In genomic region chr2:61283829-61284601, GRCm38 (mm10) we compare ENCODE assay signal across 12 mouse cellular contexts.
DNase-seq lines count a peak whose midpoint lies in the region; ATAC-seq and TF ChIP-seq lines count a peak whose summit lies in the region.
"Had no signal": no experiment of that assay in that cellular context is flagged by ENCODE, and none has a peak within 500 bp of the region (broad histone marks: within the 10 kb centered on the region; RNA-seq: fewer than 3 reads in every experiment).

No protein-coding gene starts in this region.

- no peaks in the 10 kb centered on the region for H3K9me3 ChIP-seq in intestine, embryonic 14.5 days (ENCODE audit: control insufficient read depth, low read length)
- no peaks in the 10 kb centered on the region for H3K9me3 ChIP-seq in intestine, embryonic 15.5 days
- H3K9me3 ChIP-seq in midbrain, embryonic 16.5 days (replicated peaks; ENCODE audit: control insufficient read depth, low read length, poor library complexity, severe bottlenecking) = no peaks in the 10 kb centered on the region
- H3K9me3 ChIP-seq in midbrain, embryonic 10.5 days (replicated peaks) = no peaks in the 10 kb centered on the region
- no peaks in the 10 kb centered on the region for H3K9me3 ChIP-seq in forebrain, embryonic 15.5 days
- no peaks in the 10 kb centered on the region for H3K9me3 ChIP-seq in limb, embryonic 14.5 days (ENCODE audit: control insufficient read depth, low read length)
- H3K9me3 ChIP-seq: heart, embryonic 13.5 days had no signal

- peaks cover 7% of the 10 kb centered on the region for H3K4me1 ChIP-seq in intestine, embryonic 14.5 days (replicated peaks; ENCODE audit: control insufficient read depth, insufficient read depth, low read length)
- H3K4me1 ChIP-seq in intestine, embryonic 15.5 days (replicated peaks) = no peaks in the 10 kb centered on the region
- H3K4me1 ChIP-seq in midbrain, embryonic 16.5 days (ENCODE audit: control insufficient read depth, insufficient read depth, low read length) = no peaks in the 10 kb centered on the region
- no peaks in the 10 kb centered on the region for H3K4me1 ChIP-seq in midbrain, embryonic 10.5 days
- H3K4me1 ChIP-seq in forebrain, embryonic 15.5 days = peaks cover 15% of the 10 kb centered on the region
- peaks cover 12% of the 10 kb centered on the region for H3K4me1 ChIP-seq in limb, embryonic 14.5 days (ENCODE audit: control insufficient read depth, insufficient read depth, low read length)

- no peak for TF ChIP-seq POLR2A in limb, embryonic 14.5 days (IDR thresholded peaks at IDR 0.05; ENCODE audit: borderline replicate concordance, extremely low read depth, insufficient read depth, insufficient read length)

- no peak overlapping the region for H3K27ac ChIP-seq in intestine, embryonic 14.5 days (ENCODE audit: low read depth)
- no peak overlapping the region for H3K27ac ChIP-seq in intestine, embryonic 15.5 days
- no peak overlapping the region for H3K27ac ChIP-seq in midbrain, embryonic 16.5 days (ENCODE audit: low read length)
- no peak overlapping the region for H3K27ac ChIP-seq in midbrain, embryonic 10.5 days (replicated peaks)
- peak overlapping the region; percentile 32 for H3K27ac ChIP-seq in forebrain, embryonic 15.5 days (replicated peaks)
- H3K27ac ChIP-seq in limb, embryonic 14.5 days (replicated peaks; ENCODE audit: low read depth, low read length) = no peak overlapping the region
- H3K27ac ChIP-seq: heart, embryonic 13.5 days; macrophage had no signal

- H3K4me2 ChIP-seq in intestine, embryonic 14.5 days (ENCODE audit: low read length) = 0 out of 2 replicates have a peak overlapping the region, but pooled peaks have one; percentile 23
- H3K4me2 ChIP-seq in intestine, embryonic 15.5 days (replicated peaks) = no peak overlapping the region
- peak overlapping the region; percentile 4; the same call in 1 of the 2 replicates for H3K4me2 ChIP-seq in midbrain, embryonic 16.5 days (ENCODE audit: low read length)
- H3K4me2 ChIP-seq in forebrain, embryonic 15.5 days (replicated peaks) = peak overlapping the region; percentile 38
- H3K4me2 ChIP-seq in limb, embryonic 14.5 days (replicated peaks; ENCODE audit: low read depth, low read length, severe bottlenecking) = peak overlapping the region; percentile 39
- H3K4me2 ChIP-seq: heart, embryonic 13.5 days had no signal

- DNase-seq in intestine, embryonic 14.5 days (ENCODE audit: low spot score) = no peak
- DNase-seq in midbrain, embryonic 10.5 days (ENCODE audit: low spot score) = no peak
- DNase-seq in limb, embryonic 14.5 days (ENCODE audit: low spot score) = peak; percentile 13
- no peak for DNase-seq in frontal cortex, adult 2 months (ENCODE audit: extremely low spot score in 1 of 2, low spot score in 1 of 2)
- no peak for DNase-seq in urinary bladder, adult 2 months (ENCODE audit: low spot score)
- DNase-seq: thymus, adult 2 months had no signal

- H3K27me3 ChIP-seq in intestine, embryonic 14.5 days (replicated peaks; ENCODE audit: control insufficient read depth, insufficient read depth, low read length) = no peaks in the 10 kb centered on the region
- no peaks in the 10 kb centered on the region for H3K27me3 ChIP-seq in intestine, embryonic 15.5 days (replicated peaks)
- H3K27me3 ChIP-seq in midbrain, embryonic 16.5 days (ENCODE audit: control insufficient read depth, insufficient read depth, low read depth, low read length) = no peaks in the 10 kb centered on the region
- H3K27me3 ChIP-seq in midbrain, embryonic 10.5 days (ENCODE audit: low read depth, poor library complexity, severe bottlenecking) = no peaks in the 10 kb centered on the region
- H3K27me3 ChIP-seq in forebrain, embryonic 15.5 days = no peaks in the 10 kb centered on the region
- H3K27me3 ChIP-seq in limb, embryonic 14.5 days (ENCODE audit: control insufficient read depth, insufficient read depth, low read length) = no peaks in the 10 kb centered on the region
- H3K27me3 ChIP-seq: heart, embryonic 13.5 days had no signal

- no peaks in the 10 kb centered on the region for H3K36me3 ChIP-seq in intestine, embryonic 14.5 days (ENCODE audit: control insufficient read depth, insufficient read depth, low read length)
- H3K36me3 ChIP-seq in intestine, embryonic 15.5 days = no peaks in the 10 kb centered on the region
- H3K36me3 ChIP-seq in midbrain, embryonic 16.5 days (ENCODE audit: control insufficient read depth, insufficient read depth, low read length) = no peaks in the 10 kb centered on the region
- H3K36me3 ChIP-seq in midbrain, embryonic 10.5 days = no peaks in the 10 kb centered on the region
- no peaks in the 10 kb centered on the region for H3K36me3 ChIP-seq in forebrain, embryonic 15.5 days
- no peaks in the 10 kb centered on the region for H3K36me3 ChIP-seq in limb, embryonic 14.5 days (ENCODE audit: control insufficient read depth, insufficient read depth, low read length)
- H3K36me3 ChIP-seq: heart, embryonic 13.5 days had no signal

- no peak for ATAC-seq in intestine, embryonic 14.5 days (replicated peaks; ENCODE audit: low FRiP score, low TSS enrichment, low read depth)
- no peak for ATAC-seq in intestine, embryonic 15.5 days
- no peak for ATAC-seq in midbrain, embryonic 16.5 days
- peak; percentile 76 for ATAC-seq in forebrain, embryonic 15.5 days (replicated peaks)
- no peak for ATAC-seq in limb, embryonic 14.5 days (ENCODE audit: low FRiP score, low read depth)
- ATAC-seq: intestine, postnatal 0 days had no signal

- WGBS in intestine, embryonic 14.5 days = 58% methylated on average over 9 of the region's 9 CpGs
- 55% methylated on average over 9 of the region's 9 CpGs for WGBS in intestine, embryonic 15.5 days
- 71% methylated on average over 9 of the region's 9 CpGs for WGBS in midbrain, embryonic 16.5 days
- 88% methylated on average over 9 of the region's 9 CpGs for WGBS in midbrain, embryonic 10.5 days
- 20% methylated on average over 9 of the region's 9 CpGs for WGBS in forebrain, embryonic 15.5 days
- WGBS in limb, embryonic 14.5 days = 25% methylated on average over 9 of the region's 9 CpGs

- H3K4me3 ChIP-seq in intestine, embryonic 14.5 days (ENCODE audit: low read depth, low read length) = no peak overlapping the region
- no peak overlapping the region for H3K4me3 ChIP-seq in intestine, embryonic 15.5 days (replicated peaks)
- no peak overlapping the region for H3K4me3 ChIP-seq in midbrain, embryonic 16.5 days (ENCODE audit: low read depth, low read length)
- H3K4me3 ChIP-seq in midbrain, embryonic 10.5 days = no peak overlapping the region
- peak overlapping the region; percentile 15 for H3K4me3 ChIP-seq in forebrain, embryonic 15.5 days
- H3K4me3 ChIP-seq in limb, embryonic 14.5 days (replicated peaks; ENCODE audit: low read length) = no peak overlapping the region
- H3K4me3 ChIP-seq: heart, embryonic 13.5 days had no signal

- H3K9ac ChIP-seq in intestine, embryonic 14.5 days (ENCODE audit: low read length) = no peak overlapping the region
- H3K9ac ChIP-seq in intestine, embryonic 15.5 days = no peak overlapping the region
- no peak overlapping the region for H3K9ac ChIP-seq in midbrain, embryonic 16.5 days (ENCODE audit: low read depth, low read length)
- H3K9ac ChIP-seq in forebrain, embryonic 15.5 days (replicated peaks) = peak overlapping the region; percentile 7; the same call in 1 of the 2 replicates
- no peak overlapping the region for H3K9ac ChIP-seq in limb, embryonic 14.5 days (ENCODE audit: low read depth, low read length, severe bottlenecking)
- H3K9ac ChIP-seq: heart, embryonic 13.5 days had no signal
